Mouse (Mus musculus): ENCODE results near the gene Gadl1. TPM values are rescaled to one million over a fixed set of nuclear protein-coding genes. Genes with fewer than 3 reads are reported as not detected.

The Gadl1 gene
- polyA plus RNA-seq, 1 experiment from 2014 or later: 0.51 TPM

DNA sequence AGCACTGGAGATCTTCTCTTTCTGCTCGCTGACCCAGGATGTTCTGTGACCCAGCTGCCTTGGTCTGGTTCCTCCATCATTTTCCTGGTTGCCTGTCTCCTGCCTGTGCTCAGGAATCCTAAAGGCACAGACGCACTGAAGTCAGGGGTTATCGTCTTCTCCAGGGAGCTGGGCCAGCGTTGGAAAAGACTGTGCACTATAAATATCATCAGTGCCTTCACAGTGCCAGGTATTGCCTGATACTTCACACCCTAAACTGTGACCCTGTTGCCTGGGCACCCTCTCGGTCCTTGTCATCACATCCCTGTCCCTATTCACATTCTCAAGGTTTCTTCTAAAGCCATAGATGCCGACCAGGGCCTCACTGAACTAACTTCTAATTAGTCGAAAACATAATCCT, 210.7 kb downstream of the Gadl1 start:
- H3K4me2 ChIP-seq: no peak overlapping the region
- H3K36me3 ChIP-seq: peaks cover 55% of the 10 kb centered on the region
- H3K4me1 ChIP-seq: peaks cover 45% of the 10 kb centered on the region
- no peaks in the 10 kb centered on the region for H3K9me3 ChIP-seq
- no peak overlapping the region for H3K9ac ChIP-seq
- H3K27me3 ChIP-seq: no peaks in the 10 kb centered on the region
- no peak for ATAC-seq (ENCODE audit: borderline replicate concordance, extremely low read depth, low FRiP score, low TSS enrichment)
- H3K4me3 ChIP-seq: no peak overlapping the region
- peak overlapping the region; percentile 82 for H3K27ac ChIP-seq
- WGBS: 71% methylated on average over 7 of the region's 7 CpGs

DNA sequence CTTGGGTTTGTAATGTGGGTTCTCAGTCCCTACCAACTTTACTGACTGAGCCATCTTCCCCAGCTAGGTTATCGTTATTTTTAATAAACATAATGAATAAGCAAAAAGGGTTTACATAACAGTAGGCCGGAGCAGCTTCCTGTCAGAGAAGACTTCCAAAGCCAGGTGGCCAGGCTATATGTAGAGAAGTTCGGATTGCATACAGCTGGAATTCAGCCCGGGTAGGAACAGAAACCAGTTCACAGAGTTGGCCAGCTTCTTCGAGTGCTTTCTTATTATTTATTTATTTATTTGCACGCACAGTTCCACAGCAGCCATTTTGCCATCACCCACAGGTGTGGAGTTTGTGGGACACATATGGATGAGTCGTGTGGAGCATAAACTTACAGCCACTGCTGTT, 212.2 kb downstream of the Gadl1 start:
- peaks cover 41% of the 10 kb centered on the region for H3K4me1 ChIP-seq
- no peak overlapping the region for H3K4me2 ChIP-seq
- H3K27ac ChIP-seq: peak overlapping the region; percentile 41; the same call in 1 of the 2 replicates
- no peak overlapping the region for H3K9ac ChIP-seq
- ATAC-seq (ENCODE audit: borderline replicate concordance, extremely low read depth, low FRiP score, low TSS enrichment): no peak
- peaks cover 63% of the 10 kb centered on the region for H3K36me3 ChIP-seq
- WGBS: 45% methylated on average over 7 of the region's 7 CpGs
- no peak overlapping the region for H3K4me3 ChIP-seq
- no peaks in the 10 kb centered on the region for H3K27me3 ChIP-seq
- H3K9me3 ChIP-seq: no peaks in the 10 kb centered on the region

DNA sequence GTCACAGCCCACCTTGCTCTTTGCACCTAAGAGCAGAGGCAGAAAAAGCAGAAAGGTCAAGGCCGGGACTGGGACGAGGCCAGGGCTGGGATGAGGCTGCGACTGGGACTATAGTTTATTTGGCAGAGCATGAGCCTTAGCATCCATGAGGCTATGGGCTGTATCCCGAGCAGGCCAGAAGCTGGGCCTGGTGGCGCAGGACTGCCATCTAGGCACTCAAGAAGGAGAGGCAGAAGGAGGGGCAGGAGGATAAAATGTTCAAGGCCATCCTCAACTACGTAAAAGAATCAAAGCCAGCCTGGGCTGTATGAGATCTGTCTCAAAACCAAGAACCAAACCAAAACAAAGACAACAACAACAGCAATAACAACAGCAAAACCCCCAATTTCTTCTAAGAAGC, 213.3 kb downstream of the Gadl1 start:
- Histone ChIP-seq H3K9ac (no peak overlapping the region), H3K4me2 (no peak overlapping the region), H3K4me3 (no peak overlapping the region), H3K27ac (peak overlapping the region; percentile 76), H3K9me3 (no peaks in the 10 kb centered on the region), H3K27me3 (no peaks in the 10 kb centered on the region), H3K4me1 (peaks cover 41% of the 10 kb centered on the region), H3K36me3 (peaks cover 62% of the 10 kb centered on the region)
- WGBS: 61% methylated on average over 6 of the region's 6 CpGs
- ATAC-seq (ENCODE audit: borderline replicate concordance, extremely low read depth, low FRiP score, low TSS enrichment): peak; percentile 36; the same call in 1 of the 2 replicates

DNA sequence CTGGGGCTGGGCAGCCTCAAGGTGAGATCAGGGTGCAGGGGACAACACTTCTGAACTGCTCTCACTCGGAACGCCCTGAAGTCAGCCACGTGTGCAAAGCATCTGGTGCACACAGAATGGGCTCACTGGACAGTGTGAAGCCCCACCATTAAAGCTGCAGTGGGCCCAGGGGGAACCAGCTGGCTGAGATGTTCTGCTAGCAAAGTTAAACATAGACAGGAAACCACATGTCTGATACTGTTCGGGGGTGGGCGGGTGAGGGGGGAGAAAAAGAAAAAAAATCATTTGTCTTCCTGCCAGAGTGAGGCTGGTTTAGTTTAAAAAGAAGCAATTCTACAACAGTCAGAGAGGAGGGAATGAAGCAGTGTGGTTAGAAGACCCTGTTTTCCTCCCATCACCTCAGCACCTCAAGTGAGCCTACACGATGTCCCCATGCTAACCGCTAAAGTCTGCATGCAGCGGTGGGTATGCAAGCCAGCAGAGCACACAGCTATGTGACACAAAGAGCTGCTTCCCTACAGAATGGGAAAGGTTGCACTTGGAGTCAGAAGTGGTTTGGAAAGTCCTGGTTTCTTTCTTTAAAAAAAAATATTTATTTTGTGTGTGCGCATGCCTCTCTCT, 213.8 kb downstream of the Gadl1 start:
- Histone ChIP-seq H3K9ac (no peak overlapping the region), H3K4me3 (no peak overlapping the region), H3K4me2 (no peak overlapping the region), H3K36me3 (peaks cover 62% of the 10 kb centered on the region), H3K4me1 (peaks cover 42% of the 10 kb centered on the region), H3K9me3 (no peaks in the 10 kb centered on the region), H3K27ac (peak overlapping the region; percentile 76), H3K27me3 (no peaks in the 10 kb centered on the region)
- WGBS: 24% methylated on average over 9 of the region's 9 CpGs
- ATAC-seq (ENCODE audit: borderline replicate concordance, extremely low read depth, low FRiP score, low TSS enrichment): peak; percentile 81
